Mouse (Mus musculus) myocyte (in vitro differentiated cells): ENCODE measurements around the gene Adam12. TPM values are rescaled to one million over a fixed set of nuclear protein-coding genes. Genes with fewer than 3 reads are reported as not detected.

Experiments
- H3K27me3 ChIP-seq: one replicate; pipeline ENCODE4 v1.6.1; 2011; ENCODE audit not compliant: control insufficient read depth, insufficient read depth, insufficient read length
- H3K36me3 ChIP-seq: one replicate; pipeline ENCODE4 v1.6.1; 2011; ENCODE audit not compliant: control insufficient read depth, insufficient read depth
- H3K4me2 ChIP-seq: one replicate; pipeline ENCODE4 v1.6.1; 2011; ENCODE audit warnings: low read depth, control low read depth
- H3K4me3 ChIP-seq: one replicate; pipeline ENCODE4 v1.5.1; 2011; ENCODE audit warnings: mild to moderate bottlenecking, control low read depth, moderate library complexity
- H3K79me2 ChIP-seq: one replicate; pipeline ENCODE4 v1.6.1; 2011; ENCODE audit not compliant: control insufficient read depth, insufficient read depth
- H3ac ChIP-seq: one replicate; pipeline ENCODE4 v1.6.1; 2011; ENCODE audit not compliant: control insufficient read depth, insufficient read length
- CEBPB ChIP-seq: IDR thresholded peaks from 2 replicates; pipeline ENCODE4 v1.6.1; 2011; ENCODE audit warnings: mild to moderate bottlenecking, moderate library complexity; ENCODE audit not compliant: poor library complexity, insufficient read depth, severe bottlenecking
- E2F4 ChIP-seq: IDR thresholded peaks from one replicate; pipeline ENCODE4 v1.6.1; 2011; ENCODE audit warnings: mild to moderate bottlenecking, control low read depth, moderate library complexity; ENCODE audit not compliant: insufficient read depth
- MAX ChIP-seq: IDR thresholded peaks from one replicate; pipeline ENCODE4 v1.6.1; 2011; ENCODE audit warnings: low read depth, mild to moderate bottlenecking, control low read depth
- MYOD1 ChIP-seq, 3 experiments: IDR thresholded peaks; one replicate each; pipeline ENCODE4 v1.6.1; 2011; ENCODE audit warnings: control low read depth in 2 of 3, low read depth in 2 of 3, mild to moderate bottlenecking in 2 of 3, moderate library complexity in 1 of 3; ENCODE audit not compliant: insufficient read length in 2 of 3, control insufficient read depth in 1 of 3
- MYOG ChIP-seq, 3 experiments: IDR thresholded peaks; one replicate each; pipeline ENCODE4 v1.6.1; 2011; ENCODE audit warnings: control low read depth in 2 of 3, low read depth in 2 of 3, mild to moderate bottlenecking in 2 of 3; ENCODE audit not compliant: insufficient read length in 2 of 3, control insufficient read depth in 1 of 3, insufficient read depth in 1 of 3
- POLR2A ChIP-seq: IDR thresholded peaks from one replicate; pipeline ENCODE4 v1.6.1; 2011; ENCODE audit warnings: low read depth, mild to moderate bottlenecking, control low read depth, moderate library complexity; ENCODE audit not compliant: insufficient read length
- POLR2AphosphoS2 ChIP-seq: IDR thresholded peaks from one replicate; pipeline ENCODE4 v1.6.1; 2011; ENCODE audit warnings: low read depth, control low read depth; ENCODE audit not compliant: insufficient read length
- REST ChIP-seq: IDR thresholded peaks from one replicate; pipeline ENCODE4 v1.6.1; 2011; ENCODE audit warnings: mild to moderate bottlenecking, control low read depth, moderate library complexity; ENCODE audit not compliant: insufficient read depth, insufficient read length
- SRF ChIP-seq: IDR thresholded peaks from one replicate; pipeline ENCODE4 v1.6.1; 2011; ENCODE audit warnings: low read depth; ENCODE audit not compliant: control insufficient read depth, insufficient read length
- TCF12 ChIP-seq: IDR thresholded peaks from one replicate; pipeline ENCODE4 v1.6.1; 2011; ENCODE audit warnings: mild to moderate bottlenecking, control low read depth; ENCODE audit not compliant: poor library complexity, insufficient read depth, severe bottlenecking
- TCF3 ChIP-seq: IDR thresholded peaks from one replicate; pipeline ENCODE4 v1.6.1; 2011; ENCODE audit warnings: low read depth, control low read depth; ENCODE audit not compliant: insufficient read length
- USF1 ChIP-seq: IDR thresholded peaks from one replicate; pipeline ENCODE4 v1.6.1; 2011; ENCODE audit warnings: low read depth, mild to moderate bottlenecking, control low read depth, moderate library complexity
- polyA plus RNA-seq: library from polyadenylated mRNA; unstranded; fragments of >200 nt; fragmentation: generic; extraction: Trizol; gene quantifications from one replicate; pipeline ENCODE4 v1.2.1, GENCODE M21; 2012; ENCODE audit warnings: missing spikeins

Gene Adam12
- polyA plus RNA-seq, 1 experiment: 7.2 TPM

DNA sequence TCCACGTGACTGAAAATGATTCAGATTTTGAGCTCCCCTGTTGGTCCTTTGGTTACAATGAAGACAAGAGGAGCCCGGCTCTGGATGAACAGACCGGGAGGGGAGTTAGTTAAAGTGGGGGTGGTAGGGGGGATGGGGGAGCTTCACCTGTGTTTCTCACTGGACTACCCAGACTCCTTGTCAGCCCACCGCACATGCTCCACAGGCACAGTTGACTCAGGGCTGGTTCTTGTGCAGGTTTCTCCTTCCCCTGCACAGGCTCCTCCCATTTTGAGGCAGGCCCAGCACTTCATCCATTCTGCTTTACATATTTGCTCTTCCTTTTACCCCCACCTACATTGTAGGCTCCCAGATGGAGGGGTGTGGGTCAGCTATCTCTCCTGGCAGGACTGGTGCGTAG lies 369.2 kb downstream of the Adam12 start:
- Histone ChIP-seq H3ac (no peak overlapping the region), H3K27me3 (no peaks in the 10 kb centered on the region), H3K4me2 (no peak overlapping the region), H3K79me2 (no peaks in the 10 kb centered on the region), H3K36me3 (no peaks in the 10 kb centered on the region), H3K4me3 (no peak overlapping the region)
- TF ChIP-seq MYOD1 (IDR thresholded peaks at IDR 0.05; ENCODE audit: control insufficient read depth in 1 of 3, insufficient read length in 2 of 3, low read depth in 2 of 3) (no peak), REST (no peak), CEBPB (no peak), MYOG (IDR thresholded peaks at IDR 0.05; ENCODE audit: control insufficient read depth in 1 of 3, insufficient read depth in 1 of 3, insufficient read length in 2 of 3, low read depth in 2 of 3) (no peak), POLR2AphosphoS2 (no peak), TCF3 (no peak), MAX (no peak), USF1 (no peak), SRF (no peak), POLR2A (no peak), E2F4 (no peak), TCF12 (no peak)

DNA sequence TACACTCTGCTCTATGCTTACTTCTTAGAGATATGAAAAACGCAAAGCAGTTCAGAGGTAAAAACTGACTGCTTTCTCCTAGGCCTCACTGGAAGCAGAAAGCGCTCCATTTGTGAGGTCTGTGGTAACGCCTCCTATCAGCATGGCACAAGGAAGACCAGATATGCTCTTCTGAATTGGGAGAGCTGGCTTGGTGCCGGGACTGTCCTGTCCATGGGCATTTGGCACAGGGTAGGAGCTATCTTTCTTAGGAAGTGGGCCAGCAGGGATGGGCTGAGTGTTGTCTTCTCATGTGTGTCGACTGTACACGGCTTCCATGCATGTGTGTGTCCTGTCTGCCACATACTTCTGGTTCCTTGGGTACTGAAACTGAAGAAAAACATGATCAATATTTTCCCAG lies 369.7 kb downstream of the Adam12 start:
- no peak overlapping the region for H3ac ChIP-seq
- H3K27me3 ChIP-seq: no peaks in the 10 kb centered on the region
- TF ChIP-seq POLR2AphosphoS2: no peak
- TF ChIP-seq POLR2A: no peak
- no peak for TF ChIP-seq MAX
- TF ChIP-seq MYOG (IDR thresholded peaks at IDR 0.05; ENCODE audit: control insufficient read depth in 1 of 3, insufficient read depth in 1 of 3, insufficient read length in 2 of 3, low read depth in 2 of 3): no peak
- no peak for TF ChIP-seq USF1
- no peak for TF ChIP-seq TCF3
- TF ChIP-seq CEBPB: no peak
- TF ChIP-seq MYOD1 (IDR thresholded peaks at IDR 0.05; ENCODE audit: control insufficient read depth in 1 of 3, insufficient read length in 2 of 3, low read depth in 2 of 3): no peak
- no peak for TF ChIP-seq SRF
- TF ChIP-seq TCF12: no peak
- no peak for TF ChIP-seq REST
- TF ChIP-seq E2F4: no peak
- no peaks in the 10 kb centered on the region for H3K36me3 ChIP-seq
- no peak overlapping the region for H3K4me3 ChIP-seq
- H3K79me2 ChIP-seq: no peaks in the 10 kb centered on the region
- H3K4me2 ChIP-seq: no peak overlapping the region

DNA sequence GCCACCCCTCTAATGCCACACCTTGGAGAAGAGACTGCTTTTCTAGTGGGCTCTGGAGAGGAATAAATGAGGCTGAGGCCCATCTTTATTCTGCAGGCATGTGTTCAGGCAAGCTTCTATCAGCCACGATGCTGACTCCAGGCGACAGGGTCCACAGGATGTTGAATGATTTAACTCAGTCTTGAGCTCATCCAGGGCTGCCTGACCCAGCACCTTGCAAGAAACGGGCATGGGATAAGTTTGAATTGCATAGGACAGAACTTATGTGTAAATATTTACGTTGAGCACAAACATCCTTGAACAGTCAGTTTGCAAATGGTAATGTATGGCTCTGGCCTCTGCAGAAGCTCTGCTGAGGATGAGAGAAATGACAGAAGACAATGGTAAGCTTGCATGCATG lies 372.4 kb downstream of the Adam12 start:
- Histone ChIP-seq H3K36me3 (no peaks in the 10 kb centered on the region), H3K79me2 (no peaks in the 10 kb centered on the region)

DNA sequence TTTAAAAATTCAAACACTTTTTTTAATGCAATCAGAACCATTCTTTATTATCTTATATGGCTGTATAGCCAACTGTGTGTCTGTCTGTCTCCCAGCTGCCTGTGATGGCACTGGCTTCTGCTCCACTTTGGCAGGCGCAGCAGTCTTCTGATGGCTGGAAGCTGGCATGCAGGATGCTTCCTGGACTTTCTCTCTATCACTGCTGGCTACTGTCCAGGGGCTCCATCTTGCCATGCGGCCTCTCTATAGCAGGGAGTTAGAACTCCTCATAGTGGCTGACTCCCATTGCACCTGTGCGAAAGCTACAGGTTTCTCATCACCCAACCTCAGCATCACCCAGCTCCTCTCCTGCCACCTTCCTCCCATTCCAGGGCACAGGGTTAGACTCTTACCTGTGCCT lies 373.4 kb downstream of the Adam12 start:
- Histone ChIP-seq H3K4me2 (no peak overlapping the region), H3K27me3 (no peaks in the 10 kb centered on the region), H3K79me2 (no peaks in the 10 kb centered on the region), H3ac (no peak overlapping the region), H3K4me3 (no peak overlapping the region), H3K36me3 (no peaks in the 10 kb centered on the region)
- TF ChIP-seq CEBPB (no peak), E2F4 (no peak), POLR2AphosphoS2 (no peak)

More for the DNA sequence above, 372.4 kb downstream of the Adam12 start:
- TF ChIP-seq POLR2A (no peak), POLR2AphosphoS2 (no peak), SRF (no peak), MYOD1 (IDR thresholded peaks at IDR 0.05; ENCODE audit: control insufficient read depth in 1 of 3, insufficient read length in 2 of 3, low read depth in 2 of 3) (no peak), CEBPB (no peak)
- Histone ChIP-seq H3K4me2 (no peak overlapping the region), H3K4me3 (no peak overlapping the region), H3K27me3 (no peaks in the 10 kb centered on the region), H3ac (no peak overlapping the region)

DNA sequence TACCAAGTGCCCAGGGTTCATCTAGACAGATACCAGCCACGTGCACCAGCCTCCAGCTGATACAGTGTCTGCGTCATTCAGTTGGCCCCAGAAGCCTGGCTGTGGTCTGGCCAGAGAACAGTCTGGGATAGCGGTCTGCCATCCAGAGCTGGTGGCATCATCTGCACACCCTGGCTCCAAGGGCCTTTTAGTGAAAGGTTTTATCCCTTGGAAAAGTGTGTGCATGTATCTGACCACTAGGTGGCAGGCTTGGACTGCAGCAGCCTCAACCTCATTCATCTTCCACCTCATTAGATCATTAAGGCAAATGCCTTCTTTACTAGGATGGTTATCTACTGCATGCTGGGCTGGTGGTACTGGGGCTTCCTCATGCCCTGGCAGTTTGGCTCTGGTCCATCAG lies 375.7 kb downstream of the Adam12 start:
- TF ChIP-seq USF1 (peak; percentile 15), MYOD1 (IDR thresholded peaks at IDR 0.05; ENCODE audit: control insufficient read depth in 1 of 3, insufficient read length in 2 of 3, low read depth in 2 of 3) (peak in 2 of 3 experiments; percentile 21 to 28), POLR2AphosphoS2 (no peak), MYOG (IDR thresholded peaks at IDR 0.05; ENCODE audit: control insufficient read depth in 1 of 3, insufficient read depth in 1 of 3, insufficient read length in 2 of 3, low read depth in 2 of 3) (peak in 1 of 3 experiments; percentile 21)
- H3ac ChIP-seq: no peak overlapping the region
- H3K36me3 ChIP-seq: no peaks in the 10 kb centered on the region
- H3K4me3 ChIP-seq: no peak overlapping the region
- no peaks in the 10 kb centered on the region for H3K27me3 ChIP-seq
- H3K79me2 ChIP-seq: no peaks in the 10 kb centered on the region
- no peak overlapping the region for H3K4me2 ChIP-seq
